11 mouse cellular contexts compared by ENCODE assay signal in genomic region chr2:153332981-153333380, GRCm38 (mm10). TPM values are rescaled to one million over a fixed set of nuclear protein-coding genes. Genes with fewer than 3 reads are reported as not detected.
A peak's percentile ranks its signal among the peaks of the same experiment; 100 is the strongest.
DNase-seq lines count a peak whose midpoint lies in the region; ATAC-seq lines count a peak whose summit lies in the region.
"Had no signal": no experiment of that assay in that cellular context is flagged by ENCODE, and none has a peak within 500 bp of the region (broad histone marks: within the 10 kb centered on the region; RNA-seq: fewer than 3 reads in every experiment).

No protein-coding gene starts in this region.

- H3K9ac ChIP-seq in liver, embryonic 12.5 days: no peak overlapping the region
- H3K9ac ChIP-seq in heart, embryonic 11.5 days (ENCODE audit: low read depth, low read length): no peak overlapping the region
- H3K9ac ChIP-seq: heart, embryonic 13.5 days; hindbrain, embryonic 13.5 days had no signal

- H3K36me3 ChIP-seq in liver, embryonic 12.5 days: peaks cover 38% of the 10 kb centered on the region
- peaks cover 11% of the 10 kb centered on the region for H3K36me3 ChIP-seq in heart, embryonic 11.5 days (ENCODE audit: control insufficient read depth, insufficient read depth, low read length)

- 80% methylated on average over 3 of the region's 3 CpGs for WGBS in liver, embryonic 12.5 days (ENCODE audit: insufficient replicate concordance)
- 87% methylated on average over 3 of the region's 3 CpGs for WGBS in heart, embryonic 11.5 days (ENCODE audit: insufficient replicate concordance)

- DNase-seq in liver: peak; percentile 70
- peak; percentile 61 for DNase-seq in naive thymus-derived CD4-positive, alpha-beta T cell, adult 2 months (ENCODE audit: low read depth)
- DNase-seq in layer of hippocampus, adult 11-12 months (ENCODE audit: low spot score): no peak
- DNase-seq: cerebellum, adult 11 months; retina, postnatal 1 day had no signal

- no peaks in the 10 kb centered on the region for H3K27me3 ChIP-seq in liver, embryonic 12.5 days (replicated peaks)
- no peaks in the 10 kb centered on the region for H3K27me3 ChIP-seq in heart, embryonic 11.5 days (ENCODE audit: control insufficient read depth, insufficient read depth, low read length)
- H3K27me3 ChIP-seq: heart, embryonic 13.5 days; hindbrain, embryonic 13.5 days had no signal

- H3K4me2 ChIP-seq in liver, embryonic 12.5 days: no peak overlapping the region
- no peak overlapping the region for H3K4me2 ChIP-seq in heart, embryonic 11.5 days
- H3K4me2 ChIP-seq: heart, embryonic 13.5 days; hindbrain, embryonic 13.5 days had no signal

- no peak overlapping the region for H3K27ac ChIP-seq in liver, embryonic 12.5 days
- H3K27ac ChIP-seq in heart, embryonic 11.5 days (ENCODE audit: low read depth, low read length): no peak overlapping the region
- H3K27ac ChIP-seq: hindbrain, embryonic 13.5 days had no signal

- no peaks in the 10 kb centered on the region for H3K9me3 ChIP-seq in liver, embryonic 12.5 days (replicated peaks)
- no peaks in the 10 kb centered on the region for H3K9me3 ChIP-seq in heart, embryonic 11.5 days (replicated peaks; ENCODE audit: control insufficient read depth, low read length)
- H3K9me3 ChIP-seq: heart, embryonic 13.5 days; hindbrain, embryonic 13.5 days had no signal

- ATAC-seq in liver, embryonic 12.5 days: no peak
- peak; percentile 88 for ATAC-seq in CD4-positive, CD25-positive, alpha-beta regulatory T cell, adult 4 months
- ATAC-seq in activated CD4-positive, CD25-positive, alpha-beta regulatory T cell, adult 4 months: peak; percentile 83
- ATAC-seq in heart, embryonic 11.5 days (replicated peaks; ENCODE audit: insufficient number of reproducible peaks, low FRiP score, low TSS enrichment): no peak

- H3K4me1 ChIP-seq in liver, embryonic 12.5 days: peaks cover 35% of the 10 kb centered on the region
- peaks cover 15% of the 10 kb centered on the region for H3K4me1 ChIP-seq in heart, embryonic 11.5 days (ENCODE audit: control insufficient read depth, insufficient read depth, low read length)
- H3K4me1 ChIP-seq: hindbrain, embryonic 13.5 days had no signal

- H3K4me3 ChIP-seq in liver, embryonic 12.5 days: no peak overlapping the region
- no peak overlapping the region for H3K4me3 ChIP-seq in heart, embryonic 11.5 days (ENCODE audit: low read depth, low read length)
- H3K4me3 ChIP-seq: heart, embryonic 13.5 days; hindbrain, embryonic 13.5 days had no signal

RNA-seq across cellular contexts. Expression of gene Asxl1, which starts 12.6 kb away (rescaled TPM):
- polyA plus RNA-seq in liver, embryonic 12.5 days (2016; fragmentation: Nextera tagmentation; extraction: Ambion mirVana): 12.2 and 12.5 TPM in 2 replicates
- 10 to 100 TPM; 12.3 to 20.9 TPM for polyA plus RNA-seq in CD4-positive, CD25-positive, alpha-beta regulatory T cell, adult 4 months (2017; shearing (Covaris generic))
- polyA plus RNA-seq in activated CD4-positive, CD25-positive, alpha-beta regulatory T cell, adult 4 months (2017; shearing (Covaris generic)): 10 to 100 TPM; 13.9 to 20.4 TPM
- 11.9 and 13.8 TPM in 2 replicates for polyA plus RNA-seq in heart, embryonic 11.5 days (2014; fragmentation: Nextera tagmentation; extraction: Ambion mirVana)

RNA-seq across cellular contexts. Expression of gene Kif3b, which starts 41.8 kb away (rescaled TPM):
- polyA plus RNA-seq in liver, embryonic 12.5 days (2016; fragmentation: Nextera tagmentation; extraction: Ambion mirVana): 2.7 and 2.9 TPM in 2 replicates
- 10 to 100 TPM; 11.2 to 13.0 TPM for polyA plus RNA-seq in CD4-positive, CD25-positive, alpha-beta regulatory T cell, adult 4 months (2017; shearing (Covaris generic))
- 10 to 100 TPM in 1 of 2 experiments, 1 to 10 TPM in 1; 9.4 to 11.1 TPM for polyA plus RNA-seq in activated CD4-positive, CD25-positive, alpha-beta regulatory T cell, adult 4 months (2017; shearing (Covaris generic))
- polyA plus RNA-seq in heart, embryonic 11.5 days (2014; fragmentation: Nextera tagmentation; extraction: Ambion mirVana): 3.6 TPM in 2 replicates

Comparison
In these comparisons a context has a peak if more than half of its experiments do, and no peak if none do; other contexts are left out.
1. ATAC-seq: peak in CD4-positive, CD25-positive, alpha-beta regulatory T cell, adult 4 months (single experiment) and activated CD4-positive, CD25-positive, alpha-beta regulatory T cell, adult 4 months (single experiment); none in liver, embryonic 12.5 days (single experiment) and heart, embryonic 11.5 days (single experiment).